Mouse (Mus musculus) cortical plate, adult 2 months (tissue): ENCODE measurements around the gene Itga11.

Source experiments
- CTCF ChIP-seq: fragments of 200-500 bp; IDR thresholded peaks from 2 replicates; pipeline ENCODE4 v1.5.1; 2011; ENCODE audit warnings: mild to moderate bottlenecking, control low read depth, low read length; ENCODE audit not compliant: insufficient read depth; ENCODE audit errors: extremely low read depth
- POLR2A ChIP-seq: fragments of 200-500 bp; IDR thresholded peaks from 2 replicates; pipeline ENCODE4 v1.6.1; 2011; ENCODE audit warnings: mild to moderate bottlenecking, low read length, control low read depth; ENCODE audit not compliant: insufficient read depth; ENCODE audit errors: extremely low read depth

- TF ChIP-seq POLR2A (no peak), CTCF (no peak)
Observed at GRCm38 (mm10) chr9:62814751-62815150, 137.1 kb downstream of the Itga11 start.
